Comparison of ENCODE assay signal across 8 mouse cellular contexts in genomic region chr15:86228186-86228585, GRCm38 (mm10). TPM values are rescaled to one million over a fixed set of nuclear protein-coding genes. Genes with fewer than 3 reads are reported as not detected.
DNase-seq lines count a peak whose midpoint lies in the region; ATAC-seq and TF ChIP-seq lines count a peak whose summit lies in the region.

No protein-coding gene starts in this region.

- H3K9ac ChIP-seq in kidney, embryonic 15.5 days, result no peak overlapping the region

- no peak for ATAC-seq in kidney, embryonic 15.5 days (replicated peaks; ENCODE audit: low FRiP score)

- peak; percentile 63 for DNase-seq in kidney, adult 18-20 months
- DNase-seq in CD4-positive, CD25-positive, alpha-beta regulatory T cell, adult 2 months (ENCODE audit: low read depth, low spot score), result peak; percentile 82
- peak; percentile 68 for DNase-seq in adrenal gland, adult 2 months
- DNase-seq in kidney, postnatal 4 days, result peak; percentile 54 to 71
- no peak for DNase-seq in ovary, postnatal 36 days (ENCODE audit: low spot score)

- peaks cover 4% of the 10 kb centered on the region; the same call in 1 of the 2 replicates for H3K36me3 ChIP-seq in kidney, embryonic 15.5 days
- peaks cover 3% of the 10 kb centered on the region; the same call in 1 of the 2 replicates for H3K36me3 ChIP-seq in small intestine, adult 2 months (ENCODE audit: control insufficient read depth, insufficient read depth, low read length)

- no peaks in the 10 kb centered on the region for H3K27me3 ChIP-seq in kidney, embryonic 15.5 days
- H3K27me3 ChIP-seq in small intestine, adult 2 months (ENCODE audit: control insufficient read depth, insufficient read depth, low read length), result no peaks in the 10 kb centered on the region

- H3K4me3 ChIP-seq in kidney, embryonic 15.5 days (replicated peaks), result no peak overlapping the region
- H3K4me3 ChIP-seq in embryonic fibroblast, embryonic 13.5 days (ENCODE audit: insufficient read depth, low read length), result no peak overlapping the region
- no peak overlapping the region for H3K4me3 ChIP-seq in small intestine, adult 2 months (ENCODE audit: low read depth, low read length)

- H3K4me1 ChIP-seq in kidney, embryonic 15.5 days, result 0 out of 2 replicates have a peak, but pooled peaks cover 11% of the 10 kb centered on the region
- no peaks in the 10 kb centered on the region for H3K4me1 ChIP-seq in embryonic fibroblast, embryonic 13.5 days (ENCODE audit: control insufficient read depth, insufficient read depth, low read length)
- peaks cover 2% of the 10 kb centered on the region; the same call in 1 of the 2 replicates for H3K4me1 ChIP-seq in small intestine, adult 2 months (ENCODE audit: control insufficient read depth, insufficient read depth, insufficient read length, low read length)

- H3K4me2 ChIP-seq in kidney, embryonic 15.5 days, result no peak overlapping the region

- no peak overlapping the region for H3K27ac ChIP-seq in kidney, embryonic 15.5 days
- no peak overlapping the region for H3K27ac ChIP-seq in embryonic fibroblast, embryonic 13.5 days (ENCODE audit: insufficient read depth, low read length)
- H3K27ac ChIP-seq in small intestine, adult 2 months (ENCODE audit: insufficient read depth, low read depth, low read length), result no peak overlapping the region

- TF ChIP-seq POLR2A in embryonic fibroblast, embryonic 13.5 days (IDR thresholded peaks at IDR 0.05; ENCODE audit: low read depth, low read length), result no peak
- TF ChIP-seq POLR2A in small intestine, adult 2 months (IDR thresholded peaks at IDR 0.05; ENCODE audit: low read depth, low read length), result no peak

- WGBS in kidney, embryonic 15.5 days, result 36% methylated on average over 3 of the region's 3 CpGs
- WGBS in small intestine, adult 2 months, result 21% methylated on average over 3 of the region's 3 CpGs

- no peaks in the 10 kb centered on the region for H3K9me3 ChIP-seq in kidney, embryonic 15.5 days (replicated peaks)

- TF ChIP-seq CTCF in embryonic fibroblast, embryonic 13.5 days (IDR thresholded peaks at IDR 0.05; ENCODE audit: borderline replicate concordance, insufficient read depth, low read length), result peak; percentile 64; the same call in 1 of the 2 replicates
- peak; percentile 82; the same call in 1 of the 2 replicates for TF ChIP-seq CTCF in small intestine, adult 2 months (IDR thresholded peaks at IDR 0.05; ENCODE audit: extremely low read depth, insufficient read length, insufficient replicate concordance, low read depth, low read length)

RNA-seq across cellular contexts. Expression of gene Tbc1d22a, which starts 13.9 kb away (rescaled TPM):
- polyA plus RNA-seq in kidney, embryonic 15.5 days (2015; fragmentation: Nextera tagmentation; extraction: Ambion mirVana), result 13.1 and 13.8 TPM in 2 replicates
- total RNA-seq in adrenal gland, adult 2 months (2021), result 10 to 100 TPM; 34.5 to 37.7 TPM
- 38.7 and 44.4 TPM in 2 replicates for polyA plus RNA-seq in adrenal gland, adult 2 months (2012; rRNA removed)
- polyA plus RNA-seq in embryonic fibroblast, embryonic 13.5 days (2011; ENCODE audit: insufficient read length, low read depth, missing spikeins), result 11.4 and 12.8 TPM in 2 replicates
- polyA plus RNA-seq in small intestine, adult 2 months (2012; rRNA removed), result 23.1 and 54.8 TPM in 2 replicates

RNA-seq across cellular contexts. Expression of gene Cerk, which starts 42.2 kb away (rescaled TPM):
- 12.1 and 12.4 TPM in 2 replicates for polyA plus RNA-seq in kidney, embryonic 15.5 days (2015; fragmentation: Nextera tagmentation; extraction: Ambion mirVana)
- 10 to 100 TPM; 34.5 to 41.1 TPM for total RNA-seq in adrenal gland, adult 2 months (2021)
- 33.7 and 39.6 TPM in 2 replicates for polyA plus RNA-seq in adrenal gland, adult 2 months (2012; rRNA removed)
- polyA plus RNA-seq in embryonic fibroblast, embryonic 13.5 days (2011; ENCODE audit: insufficient read length, low read depth, missing spikeins), result 9.6 and 10.7 TPM in 2 replicates
- 14.4 and 47.8 TPM in 2 replicates for polyA plus RNA-seq in small intestine, adult 2 months (2012; rRNA removed)
